23 mouse cellular contexts compared by ENCODE assay signal in the genomic region with DNA sequence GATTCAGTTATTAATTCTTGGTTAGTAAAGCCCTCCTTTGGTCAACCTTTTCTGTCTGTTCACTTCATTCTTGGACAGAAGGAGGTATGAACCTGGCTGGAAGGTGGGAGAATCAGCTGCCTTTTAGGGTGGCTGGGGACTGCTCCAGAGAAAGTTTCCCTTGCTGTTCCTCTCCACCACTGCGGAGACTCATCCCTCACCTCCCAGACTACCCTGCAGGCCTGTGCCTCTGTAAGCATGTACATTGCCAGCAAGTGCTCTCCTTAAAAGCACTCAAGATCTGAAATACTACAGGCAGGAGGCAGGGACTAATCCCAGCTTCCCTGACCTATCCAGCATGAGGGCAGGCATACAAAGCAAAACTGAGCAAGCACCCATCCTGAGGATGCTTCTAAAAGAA.
DNase-seq lines count a peak whose midpoint lies in the region; ATAC-seq and TF ChIP-seq lines count a peak whose summit lies in the region.
"Had no signal": no experiment of that assay in that cellular context is flagged by ENCODE, and none has a peak within 500 bp of the region (broad histone marks: within the 10 kb centered on the region; RNA-seq: fewer than 3 reads in every experiment).

No protein-coding gene starts in this region.

- no peaks in the 10 kb centered on the region for H3K27me3 ChIP-seq in Patski
- H3K27me3 ChIP-seq: forebrain, embryonic 13.5 days; heart, embryonic 15.5 days; hindbrain, embryonic 13.5 days; intestine, embryonic 15.5 days had no signal

- TF ChIP-seq CTCF in lung, adult 2 months (IDR thresholded peaks at IDR 0.05; ENCODE audit: insufficient read depth, low read length): no peak
- TF ChIP-seq CTCF in Patski (IDR thresholded peaks at IDR 0.05): no peak

- peak; percentile 20 for DNase-seq in adrenal gland, postnatal 25 days
- no peak for DNase-seq in adrenal gland, adult 8-10 months
- peak; percentile 47 for DNase-seq in lung, postnatal 36 days
- DNase-seq in lung, adult 2 months: no peak
- DNase-seq in Patski (ENCODE audit: low read depth, low spot score): no peak
- no peak for DNase-seq in heart, adult 11 months
- DNase-seq: cerebellum, adult 18-20 months; cerebellum, adult 9-10 months; cerebellum, postnatal 14 days; gastrocnemius, adult 2 months; gastrocnemius, postnatal 14 days; heart, adult 18-20 months; heart, postnatal 10 days; heart, postnatal 36 days had no signal

- 86% methylated on average over 1 of the region's 1 CpGs for WGBS in lung, adult 2 months

- in situ Hi-C loops in Patski (cut with MboI; ENCODE audit: low pct_unique_long_range_greater_than_20kb): no loop called here

- TF ChIP-seq POLR2A in lung, adult 2 months (IDR thresholded peaks at IDR 0.05; ENCODE audit: borderline replicate concordance, extremely low read depth, low read depth, low read length): no peak

- POLR2A ChIA-PET in Patski (lab: Charles Lee): no interaction called here

- H3K4me1 ChIP-seq in lung, adult 2 months (ENCODE audit: control insufficient read depth, insufficient read depth, low read length): no peaks in the 10 kb centered on the region
- H3K4me1 ChIP-seq: hindbrain, embryonic 10.5 days; hindbrain, embryonic 13.5 days; intestine, embryonic 15.5 days had no signal

- no peak overlapping the region for H3K4me3 ChIP-seq in lung, adult 2 months (replicated peaks; ENCODE audit: extremely low read depth, low read depth, low read length)
- H3K4me3 ChIP-seq: forebrain, embryonic 10.5 days; forebrain, embryonic 13.5 days; gastrocnemius, adult 2 months; heart, embryonic 12.5 days; heart, embryonic 15.5 days; hindbrain, embryonic 10.5 days; hindbrain, embryonic 13.5 days; intestine, embryonic 15.5 days had no signal

- ATAC-seq in Patski: peak; percentile 67
- ATAC-seq: forebrain, embryonic 13.5 days; forebrain, embryonic 16.5 days; hindbrain, embryonic 16.5 days; intestine, embryonic 15.5 days had no signal

- CTCF ChIA-PET in Patski (lab: Charles Lee): interaction anchor here (1.1 to 1.4 kb wide), 3 partner anchors 9 to 96 kb away, joined by 3 to 4 read pairs (median 3); no protein-coding TSS in a partner anchor

Comparison
In these comparisons a context has a peak if more than half of its experiments do, and no peak if none do; other contexts are left out.
1. DNase-seq: peak in adrenal gland, postnatal 25 days (single experiment) and lung, postnatal 36 days (single experiment); none in adrenal gland, adult 8-10 months (single experiment), lung, adult 2 months (single experiment), Patski (single experiment) and heart, adult 11 months (single experiment).